Comparison of ENCODE assay signal across 8 mouse cellular contexts in the genomic region with DNA sequence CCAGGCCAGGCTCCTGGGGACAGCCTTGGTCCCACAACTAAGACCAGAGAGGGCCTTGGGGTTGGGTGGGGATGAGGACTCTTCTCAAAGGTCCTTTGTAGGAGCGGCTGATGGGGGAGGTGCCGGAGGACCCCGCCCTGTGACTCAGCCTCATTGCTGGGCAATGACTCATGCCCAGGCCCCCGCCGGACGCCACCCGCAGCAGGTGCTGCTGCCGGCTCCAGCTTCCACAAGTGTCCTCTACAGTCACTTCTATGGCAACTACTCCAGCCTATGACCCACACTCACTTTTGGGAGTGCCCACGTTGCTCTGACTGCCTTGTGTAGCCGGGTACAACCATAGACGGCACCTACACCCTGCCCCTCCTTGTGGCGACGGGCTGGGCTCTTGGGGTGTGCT. TPM values are rescaled to one million over a fixed set of nuclear protein-coding genes. Genes with fewer than 3 reads are reported as not detected.
A peak's percentile ranks its signal among the peaks of the same experiment; 100 is the strongest.
DNase-seq lines count a peak whose midpoint lies in the region; ATAC-seq lines count a peak whose summit lies in the region.

No protein-coding gene starts in this region.

- ATAC-seq in hindbrain, embryonic 16.5 days, result peak; percentile 50
- peak; percentile 86 for ATAC-seq in liver, embryonic 12.5 days
- ATAC-seq in monocyte, adult 5-6 weeks (replicated peaks; ENCODE audit: insufficient number of reproducible peaks, low FRiP score, low TSS enrichment, poor library complexity, severe bottlenecking), result peak; percentile 78

- H3K4me1 ChIP-seq in hindbrain, embryonic 16.5 days (ENCODE audit: control insufficient read depth, insufficient read depth, low read depth, low read length), result peaks cover 1% of the 10 kb centered on the region
- peaks cover 41% of the 10 kb centered on the region for H3K4me1 ChIP-seq in liver, embryonic 12.5 days

- H3K36me3 ChIP-seq in hindbrain, embryonic 16.5 days (ENCODE audit: control insufficient read depth, insufficient read depth, low read length), result no peaks in the 10 kb centered on the region
- no peaks in the 10 kb centered on the region for H3K36me3 ChIP-seq in liver, embryonic 12.5 days

- DNase-seq in embryo, embryonic 10.5 days (ENCODE audit: low spot score), result peak; percentile 47
- DNase-seq in embryo, embryonic 11 days, result no peak
- DNase-seq in adrenal gland, postnatal 25 days, result peak; percentile 81
- DNase-seq in gastrocnemius, adult 8-10 months (ENCODE audit: low spot score in 2 of 2), result peak; percentile 67 to 82
- no peak for DNase-seq in layer of hippocampus, postnatal 14 days (ENCODE audit: low spot score in 2 of 2)

- peak overlapping the region; percentile 13 for H3K27ac ChIP-seq in hindbrain, embryonic 16.5 days (ENCODE audit: low read depth, low read length)
- H3K27ac ChIP-seq in liver, embryonic 12.5 days, result peak overlapping the region; percentile 89

- H3K9me3 ChIP-seq in hindbrain, embryonic 16.5 days (ENCODE audit: control insufficient read depth, low read length), result no peaks in the 10 kb centered on the region
- no peaks in the 10 kb centered on the region for H3K9me3 ChIP-seq in liver, embryonic 12.5 days (replicated peaks)

- H3K4me2 ChIP-seq in hindbrain, embryonic 16.5 days (ENCODE audit: low read length), result peak overlapping the region; percentile 41; the same call in 1 of the 2 replicates
- peak overlapping the region; percentile 80 for H3K4me2 ChIP-seq in liver, embryonic 12.5 days

- H3K27me3 ChIP-seq in hindbrain, embryonic 16.5 days (replicated peaks; ENCODE audit: control insufficient read depth, insufficient read depth, low read length), result peaks cover 2% of the 10 kb centered on the region; the same call in 1 of the 2 replicates
- H3K27me3 ChIP-seq in liver, embryonic 12.5 days (replicated peaks), result peaks cover 11% of the 10 kb centered on the region; the same call in 1 of the 2 replicates

- H3K9ac ChIP-seq in hindbrain, embryonic 16.5 days (ENCODE audit: low read depth, low read length), result no peak overlapping the region
- peak overlapping the region; percentile 73 for H3K9ac ChIP-seq in liver, embryonic 12.5 days

- no peak overlapping the region for H3K4me3 ChIP-seq in hindbrain, embryonic 16.5 days (ENCODE audit: low read length)
- H3K4me3 ChIP-seq in liver, embryonic 12.5 days, result peak overlapping the region; percentile 54

- 33% methylated on average over 13 of the region's 13 CpGs for WGBS in hindbrain, embryonic 16.5 days
- WGBS in liver, embryonic 12.5 days (ENCODE audit: insufficient replicate concordance), result 17% methylated on average over 13 of the region's 13 CpGs

RNA-seq across cellular contexts. Expression of a gene that starts 7.0 kb away (rescaled TPM):
- 1.3 TPM in 1 of 2 replicates, not detected in the other for total RNA-seq in adrenal gland, postnatal 25 days (2021)
- total RNA-seq in gastrocnemius, adult 8-10 months (2022), result not detected
- 6.2 and 6.8 TPM in 2 replicates for polyA plus RNA-seq in hindbrain, embryonic 16.5 days (2015; fragmentation: Nextera tagmentation; extraction: Ambion mirVana)
- polyA plus RNA-seq in liver, embryonic 12.5 days (2016; fragmentation: Nextera tagmentation; extraction: Ambion mirVana), result 0.61 and 1.3 TPM in 2 replicates
- total RNA-seq in monocyte, adult 5-6 weeks (2017), result not detected in 3 replicates
- total RNA-seq in layer of hippocampus, postnatal 14 days (2021), result 1 to 10 TPM; 3.8 to 4.4 TPM

RNA-seq across cellular contexts. Expression of a gene that starts 44.2 kb away (rescaled TPM):
- 0.73 and 1.4 TPM in 2 replicates for total RNA-seq in adrenal gland, postnatal 25 days (2021)
- total RNA-seq in gastrocnemius, adult 8-10 months (2022), result under 1 TPM; 0.16 to 0.46 (median 0.30) TPM
- 2.7 and 2.9 TPM in 2 replicates for polyA plus RNA-seq in hindbrain, embryonic 16.5 days (2015; fragmentation: Nextera tagmentation; extraction: Ambion mirVana)
- 0.28 and 0.58 TPM in 2 replicates for polyA plus RNA-seq in liver, embryonic 12.5 days (2016; fragmentation: Nextera tagmentation; extraction: Ambion mirVana)
- total RNA-seq in monocyte, adult 5-6 weeks (2017), result 1.8 to 2.1 TPM in 2 of 3 replicates, not detected in the other
- 1 to 10 TPM; 1.1 TPM for total RNA-seq in layer of hippocampus, postnatal 14 days (2021)

RNA-seq across cellular contexts. Expression of a gene that starts 44.3 kb away (rescaled TPM):
- 31.4 and 34.9 TPM in 2 replicates for total RNA-seq in adrenal gland, postnatal 25 days (2021)
- 10 to 100 TPM; 14.0 to 20.0 (median 15.4) TPM for total RNA-seq in gastrocnemius, adult 8-10 months (2022)
- 53.3 and 54.5 TPM in 2 replicates for polyA plus RNA-seq in hindbrain, embryonic 16.5 days (2015; fragmentation: Nextera tagmentation; extraction: Ambion mirVana)
- 8.2 and 9.6 TPM in 2 replicates for polyA plus RNA-seq in liver, embryonic 12.5 days (2016; fragmentation: Nextera tagmentation; extraction: Ambion mirVana)
- 8.7 to 18.5 TPM (median 16.1 TPM) in 3 replicates for total RNA-seq in monocyte, adult 5-6 weeks (2017)
- 10 to 100 TPM; 46.9 to 53.9 TPM for total RNA-seq in layer of hippocampus, postnatal 14 days (2021)

RNA-seq across cellular contexts. Expression of a gene that starts 44.8 kb away (rescaled TPM):
- total RNA-seq in adrenal gland, postnatal 25 days (2021), result 41.3 and 44.1 TPM in 2 replicates
- 1 to 10 TPM; 6.8 to 7.9 (median 7.0) TPM for total RNA-seq in gastrocnemius, adult 8-10 months (2022)
- 16.2 and 22.2 TPM in 2 replicates for polyA plus RNA-seq in hindbrain, embryonic 16.5 days (2015; fragmentation: Nextera tagmentation; extraction: Ambion mirVana)
- 3.6 and 5.0 TPM in 2 replicates for polyA plus RNA-seq in liver, embryonic 12.5 days (2016; fragmentation: Nextera tagmentation; extraction: Ambion mirVana)
- total RNA-seq in monocyte, adult 5-6 weeks (2017), result 11.8 to 12.1 TPM (median 11.9 TPM) in 3 replicates
- 10 to 100 TPM; 17.2 to 18.8 TPM for total RNA-seq in layer of hippocampus, postnatal 14 days (2021)

RNA-seq across cellular contexts. Expression of a gene that starts 57.5 kb away (rescaled TPM):
- 261 and 266 TPM in 2 replicates for total RNA-seq in adrenal gland, postnatal 25 days (2021)
- 100 to 1,000 TPM; 142 to 179 (median 152) TPM for total RNA-seq in gastrocnemius, adult 8-10 months (2022)
- 249 and 266 TPM in 2 replicates for polyA plus RNA-seq in hindbrain, embryonic 16.5 days (2015; fragmentation: Nextera tagmentation; extraction: Ambion mirVana)
- 249 and 259 TPM in 2 replicates for polyA plus RNA-seq in liver, embryonic 12.5 days (2016; fragmentation: Nextera tagmentation; extraction: Ambion mirVana)
- total RNA-seq in monocyte, adult 5-6 weeks (2017), result 106 to 180 TPM (median 151 TPM) in 3 replicates
- total RNA-seq in layer of hippocampus, postnatal 14 days (2021), result 100 to 1,000 TPM; 147 to 156 TPM

Comparison
In these comparisons a context has a peak if more than half of its experiments do, and no peak if none do; other contexts are left out.
1. DNase-seq: peak in embryo, embryonic 10.5 days (single experiment), adrenal gland, postnatal 25 days (single experiment) and gastrocnemius, adult 8-10 months (2 of 2); none in embryo, embryonic 11 days (single experiment) and layer of hippocampus, postnatal 14 days (0 of 2).
2. Peak in every context shown above with its lines, with median percentiles within 50 percentile points of each other: ATAC-seq.